Mouse (Mus musculus) cerebral cortex, adult 2 months (tissue): ENCODE results near the gene Smim8.

ENCODE experiments used
- WGBS: fragments of 180-500 bp; shearing (Covaris S2); methylation state at CpG from one replicate; pipeline ENCODE4 v1.1.7; 2018; 5-methylcytosine and 5-hydroxymethylcytosine counted together

Smim8 gene

DNA sequence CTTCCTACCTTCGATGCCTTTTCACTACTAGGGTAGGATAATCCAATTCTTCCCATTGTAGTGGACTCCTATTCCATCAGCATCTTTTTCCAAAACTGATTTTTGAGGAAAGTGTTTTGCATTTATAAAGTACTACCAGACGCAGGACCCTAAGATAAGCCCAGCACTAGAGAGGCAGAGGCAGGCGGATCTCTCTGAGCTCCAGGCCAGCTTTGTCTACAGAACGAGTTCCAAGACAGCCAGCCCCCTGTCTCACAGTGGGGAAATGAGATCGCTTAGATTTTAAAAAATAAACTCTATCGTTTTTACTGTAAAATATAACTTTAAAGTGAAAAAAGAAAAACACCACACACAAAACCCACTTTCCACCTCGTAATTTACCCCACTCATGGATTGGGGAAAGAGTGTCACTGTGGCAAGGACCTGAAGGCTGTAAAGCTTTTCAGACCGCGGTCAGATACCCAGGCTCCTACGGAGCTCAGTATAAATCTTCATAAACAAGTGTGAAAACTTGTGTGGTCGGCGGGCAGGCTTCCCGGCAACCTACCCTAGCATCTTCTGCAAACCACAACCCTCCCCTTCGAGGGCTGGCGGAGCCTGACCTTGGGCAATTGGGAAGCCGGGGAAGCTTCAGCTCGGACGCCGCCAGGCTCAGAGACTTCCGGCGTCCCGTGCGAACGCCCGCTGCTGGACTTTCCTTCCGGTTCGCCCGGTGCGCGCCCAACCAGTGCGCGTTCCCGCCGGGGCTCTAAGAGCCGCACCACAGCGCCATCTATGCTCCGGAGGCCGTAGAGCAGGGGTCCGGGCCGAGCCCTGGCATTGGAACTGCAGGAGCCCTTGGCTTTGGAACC is at the start of gene Smim8:
Gene Smim8 (minus strand): TSS at position 747 of the 851 bp plus-strand sequence.
- 4% methylated on average over 40 of the region's 40 CpGs for WGBS

DNA sequence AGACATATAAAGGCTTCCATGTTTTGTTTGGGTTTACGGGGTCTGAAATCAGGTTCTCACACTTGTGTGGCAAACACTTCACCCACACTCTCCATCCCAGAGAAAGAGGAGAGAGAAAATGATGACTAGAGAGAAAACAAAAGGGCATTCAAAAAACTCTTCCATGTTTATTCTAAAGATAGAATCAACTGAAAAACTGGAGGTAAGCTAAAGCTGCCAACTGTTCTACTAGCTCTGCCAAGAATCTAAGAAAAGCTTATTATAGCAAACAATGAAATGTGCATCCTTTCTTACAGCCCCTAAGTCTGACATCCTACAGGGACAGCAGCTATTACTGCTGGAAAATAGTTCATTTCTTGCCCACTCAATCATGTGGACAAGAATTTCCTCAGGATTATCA is 45.7 kb upstream of the Smim8 start:
- WGBS: 57% methylated on average over 1 of the region's 1 CpGs

DNA sequence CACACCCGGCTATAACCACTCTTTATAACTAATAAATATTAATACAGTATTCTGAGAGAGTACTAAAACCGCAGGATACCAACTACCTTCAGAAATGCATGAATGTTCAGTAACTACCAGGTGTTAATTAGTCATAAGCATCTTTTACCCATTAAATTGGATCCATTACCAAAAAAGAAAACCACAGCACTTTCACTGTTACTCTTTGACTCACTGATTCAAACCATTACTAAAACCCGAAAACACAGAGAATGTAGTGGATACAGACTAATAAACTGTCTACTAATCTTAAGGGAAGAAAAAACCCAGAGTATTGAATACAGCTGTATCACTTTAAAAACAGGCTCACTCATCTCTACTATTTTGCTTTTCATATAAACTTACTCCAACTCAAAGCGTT is 41.7 kb upstream of the Smim8 start:
- 94% methylated on average over 4 of the region's 4 CpGs for WGBS

DNA sequence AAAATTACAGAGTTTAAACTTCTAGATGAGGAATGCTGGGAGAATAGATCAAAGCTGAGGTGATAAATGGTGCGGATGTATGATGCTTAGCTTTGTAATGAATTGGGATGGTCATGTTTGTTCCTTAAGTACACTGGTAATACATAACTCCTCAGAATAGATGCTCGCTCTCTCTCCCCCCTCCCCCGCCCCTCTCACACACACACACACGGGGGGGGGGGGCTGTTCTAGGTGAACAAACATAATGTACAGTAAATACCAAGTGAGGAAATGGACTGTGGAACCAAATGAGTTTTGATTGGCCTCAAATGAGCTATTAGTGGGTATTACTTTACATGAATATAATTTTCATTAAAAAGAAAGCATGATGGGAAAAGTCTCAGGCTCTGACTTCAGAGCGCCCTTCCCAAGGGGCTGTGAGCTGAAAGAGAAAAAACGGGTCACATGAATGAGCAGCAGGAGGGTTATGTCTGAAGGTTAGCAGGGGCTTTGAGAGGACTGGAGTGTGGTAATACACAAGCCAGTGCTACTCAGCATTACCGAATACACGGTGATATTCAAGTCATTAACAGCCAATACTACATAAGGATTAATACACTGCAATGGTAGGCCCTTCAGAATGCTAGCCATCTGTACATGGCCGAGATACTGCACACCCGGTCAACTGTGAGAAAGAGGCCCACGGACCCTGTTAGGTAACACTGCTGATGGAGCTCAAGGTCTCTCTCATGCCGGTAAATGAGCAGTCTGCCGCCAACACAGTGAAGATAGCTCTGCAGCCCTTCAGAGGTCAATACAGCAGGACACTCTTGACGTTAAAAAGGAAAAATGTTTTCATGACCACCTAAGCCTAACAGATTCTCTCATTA is 23.2 kb upstream of the Smim8 start:
- WGBS: 86% methylated on average over 14 of the region's 14 CpGs

DNA sequence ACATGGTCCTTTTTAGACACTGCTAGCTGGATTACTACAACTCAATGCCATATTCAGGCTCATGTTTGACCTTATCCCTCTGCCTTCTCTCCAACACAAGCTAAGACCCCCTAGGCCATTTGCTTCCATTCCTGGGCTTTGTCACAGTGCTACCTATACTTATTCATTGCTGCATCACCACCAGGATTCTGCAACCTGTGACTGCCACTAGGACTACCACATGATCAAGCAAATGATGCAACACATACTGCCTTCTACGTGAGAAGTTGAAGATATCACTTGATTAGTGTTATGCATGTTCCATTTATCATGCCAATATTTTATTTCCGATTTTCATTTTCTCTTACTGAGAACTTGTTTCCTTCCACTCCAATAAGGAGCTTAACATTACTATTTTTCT is 19.8 kb upstream of the Smim8 start:
- WGBS: 72% methylated on average over 2 of the region's 2 CpGs

DNA sequence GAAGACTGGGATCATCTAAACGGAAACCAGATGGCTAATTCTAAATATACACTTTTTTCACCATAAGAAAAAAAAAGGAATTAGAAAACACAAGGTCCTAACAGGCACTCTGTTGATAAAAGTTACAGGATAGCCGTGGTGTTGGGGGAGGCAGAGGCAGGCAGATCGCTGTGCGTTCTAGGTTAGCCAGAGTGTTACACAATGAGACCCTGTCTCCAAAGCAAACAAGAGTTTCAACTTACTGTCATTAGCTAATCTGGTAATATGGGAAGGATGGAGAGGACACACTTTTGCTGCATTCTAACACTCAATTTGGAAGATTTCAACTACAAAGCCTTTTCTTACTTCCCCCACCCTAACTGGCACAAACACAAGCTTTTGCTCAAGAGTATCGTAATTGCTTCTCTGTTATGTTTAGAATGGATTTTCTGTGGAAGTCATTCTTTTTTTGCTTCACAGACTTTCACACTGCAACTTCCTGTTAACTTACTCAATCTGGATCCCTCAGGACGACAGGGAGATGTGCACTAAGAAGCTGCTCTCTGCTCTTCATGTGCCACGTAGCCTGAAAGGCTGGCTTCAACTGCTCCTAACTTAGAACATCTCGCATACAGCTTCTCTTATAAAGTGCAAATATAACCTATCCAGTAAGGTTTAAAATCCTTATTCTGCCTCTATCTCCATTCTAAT is 19.2 kb upstream of the Smim8 start:
- 42% methylated on average over 8 of the region's 8 CpGs for WGBS

DNA sequence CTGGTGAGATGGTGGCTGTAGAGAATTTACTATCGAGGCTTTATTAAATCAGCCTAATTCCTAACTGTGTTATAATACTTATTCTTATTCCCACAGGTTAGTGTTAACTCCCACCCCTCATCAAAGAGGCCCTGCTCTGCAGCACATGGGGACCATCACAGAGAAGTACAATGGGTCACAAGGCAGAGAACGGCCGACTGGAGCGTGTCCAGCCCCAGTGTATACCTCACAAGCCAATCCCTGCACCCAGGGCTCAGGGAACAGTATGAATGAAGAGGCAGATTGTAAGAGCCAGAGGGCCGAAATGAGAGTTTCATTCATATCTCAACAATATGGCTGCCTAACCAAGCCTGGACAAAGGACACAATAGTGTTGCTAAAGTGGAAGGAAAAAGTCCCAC is 18.1 kb upstream of the Smim8 start:
- WGBS: 82% methylated on average over 5 of the region's 5 CpGs

DNA sequence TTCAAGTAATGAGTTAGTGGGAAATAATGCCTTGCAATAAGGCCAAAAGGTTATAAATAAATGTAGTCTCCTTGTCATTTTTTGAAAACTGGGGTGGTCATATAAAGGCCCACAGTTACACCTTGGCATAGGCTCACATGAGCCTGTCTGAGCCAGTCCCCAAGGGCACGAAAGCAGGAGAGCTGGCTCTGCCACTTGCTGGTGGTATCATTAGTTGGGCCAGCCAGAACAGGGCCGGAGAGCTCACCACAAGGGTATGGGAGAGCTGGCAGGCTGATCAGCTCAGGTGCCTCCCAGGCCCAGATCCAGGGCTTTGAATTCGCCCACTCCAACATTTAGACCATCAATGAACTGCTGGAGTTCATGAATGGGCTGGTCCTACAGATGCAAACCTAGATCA is 8.3 kb upstream of the Smim8 start:
- WGBS: 89% methylated on average over 3 of the region's 3 CpGs

DNA sequence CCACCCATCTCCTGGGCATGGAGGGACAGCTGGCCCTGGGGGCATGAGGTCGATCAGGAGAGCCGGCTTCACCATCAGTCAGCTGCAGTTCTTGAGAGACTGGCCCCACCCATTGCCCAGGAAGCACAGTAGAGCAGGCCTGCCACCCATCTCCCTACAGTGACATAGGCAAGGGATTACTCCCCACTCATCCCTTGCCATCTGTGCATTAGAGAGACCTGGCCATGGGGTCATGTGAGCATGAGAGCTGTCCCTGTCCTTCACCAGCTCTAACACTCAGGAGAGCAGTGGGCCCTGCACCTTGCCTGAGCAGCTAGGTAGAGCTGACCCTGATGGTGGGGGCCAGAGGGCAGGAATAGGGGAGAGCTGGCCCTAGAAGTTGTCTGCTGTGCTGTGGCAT is 7.4 kb upstream of the Smim8 start:
- 82% methylated on average over 2 of the region's 2 CpGs for WGBS

DNA sequence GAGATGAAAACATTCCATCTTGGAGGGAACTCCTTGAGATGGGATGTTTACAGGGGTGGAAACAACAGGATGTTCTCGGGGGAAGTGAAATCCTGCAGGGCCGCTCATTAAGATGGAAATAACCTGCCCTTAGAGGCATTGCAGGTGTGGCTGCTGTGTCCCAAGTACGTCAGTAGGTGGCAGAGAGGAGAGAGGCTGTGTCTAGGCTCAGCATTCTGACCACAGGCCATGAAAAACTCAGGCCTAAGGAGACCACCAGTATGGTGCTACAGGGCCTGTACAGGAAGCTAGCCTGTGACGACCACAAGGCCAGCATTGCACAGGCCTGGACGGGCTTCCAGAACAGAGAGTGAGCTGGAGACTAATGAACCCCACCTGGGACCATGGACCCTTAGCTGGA is 6.6 kb upstream of the Smim8 start:
- WGBS: 61% methylated on average over 5 of the region's 5 CpGs

DNA sequence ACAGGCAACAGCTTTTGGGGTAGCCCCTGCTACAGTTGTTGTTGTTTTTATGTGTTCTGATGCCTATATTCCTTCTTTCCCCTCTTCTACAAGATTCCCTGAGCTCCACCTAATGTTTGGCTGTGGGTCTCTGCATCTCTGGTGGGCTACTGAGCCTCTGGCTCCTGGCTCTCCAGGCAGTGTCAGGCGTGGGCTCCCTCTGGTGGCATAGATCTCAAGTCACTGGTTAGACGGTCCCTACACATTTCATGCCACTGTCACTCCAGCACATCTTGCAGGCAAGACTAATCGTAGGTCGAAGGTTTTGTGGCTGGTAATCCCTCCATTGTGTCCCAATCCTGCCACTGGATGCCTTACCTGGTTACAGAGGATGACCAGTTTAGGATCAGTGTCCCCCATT is 4.5 kb upstream of the Smim8 start:
- 33% methylated on average over 4 of the region's 4 CpGs for WGBS

DNA sequence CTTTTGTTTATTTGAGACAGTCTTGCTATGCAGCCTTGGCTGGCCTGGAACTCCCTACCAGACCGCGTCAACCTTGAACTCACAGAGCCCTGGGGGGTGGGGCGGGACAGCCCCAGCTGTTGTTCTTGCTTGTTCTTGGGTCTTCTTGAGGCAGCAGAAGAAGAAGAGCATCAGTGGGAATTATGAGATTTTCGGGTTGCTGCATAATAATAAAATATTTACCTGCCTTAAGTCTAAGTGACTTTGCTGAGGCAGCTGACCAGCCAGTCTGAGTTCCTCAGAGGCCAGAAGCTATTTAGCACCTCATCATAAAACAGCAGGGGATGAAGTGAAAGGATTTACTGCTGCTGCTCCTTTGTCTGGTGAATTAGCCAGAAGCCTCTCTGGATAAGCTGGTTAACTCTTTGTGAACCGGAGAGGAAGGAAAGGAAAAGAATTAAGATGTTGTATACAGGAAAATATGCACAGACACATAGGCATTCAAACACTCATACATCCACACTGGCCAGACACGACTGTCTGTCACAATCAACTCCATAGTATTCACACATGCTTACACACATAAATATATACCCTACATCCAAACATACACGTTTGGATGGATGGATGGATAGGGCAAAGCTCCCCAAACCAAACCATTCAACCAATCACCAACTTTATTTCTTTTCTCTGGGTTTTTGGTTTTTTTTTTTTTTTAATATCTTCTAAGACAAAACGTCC is 6.4 kb downstream of the Smim8 start:
- 26% methylated on average over 8 of the region's 8 CpGs for WGBS

DNA sequence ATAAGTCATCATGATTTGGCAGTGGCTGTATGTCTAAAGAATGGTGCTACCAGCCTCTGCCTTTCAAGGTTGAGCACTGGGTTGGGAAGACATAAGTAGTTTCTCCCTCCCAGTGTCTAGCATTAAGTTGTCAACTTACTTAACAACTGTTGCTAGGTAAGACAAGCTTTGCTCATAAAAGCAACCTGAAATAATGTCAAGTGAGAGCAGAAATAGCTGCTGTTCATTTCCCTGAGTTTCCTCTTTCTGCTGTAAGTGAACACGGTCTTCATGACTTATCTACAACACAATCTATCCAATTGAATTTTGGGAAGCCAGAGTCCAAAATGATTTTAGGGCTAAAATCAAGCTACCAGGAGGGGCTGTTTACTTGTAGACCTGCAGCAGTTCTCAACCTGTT is 22.1 kb downstream of the Smim8 start, which contains the start of gene Gm136:
Gene Gm136 (minus strand): TSS at position 101 of the 400 bp plus-strand sequence.
- 53% methylated on average over 1 of the region's 1 CpGs for WGBS

DNA sequence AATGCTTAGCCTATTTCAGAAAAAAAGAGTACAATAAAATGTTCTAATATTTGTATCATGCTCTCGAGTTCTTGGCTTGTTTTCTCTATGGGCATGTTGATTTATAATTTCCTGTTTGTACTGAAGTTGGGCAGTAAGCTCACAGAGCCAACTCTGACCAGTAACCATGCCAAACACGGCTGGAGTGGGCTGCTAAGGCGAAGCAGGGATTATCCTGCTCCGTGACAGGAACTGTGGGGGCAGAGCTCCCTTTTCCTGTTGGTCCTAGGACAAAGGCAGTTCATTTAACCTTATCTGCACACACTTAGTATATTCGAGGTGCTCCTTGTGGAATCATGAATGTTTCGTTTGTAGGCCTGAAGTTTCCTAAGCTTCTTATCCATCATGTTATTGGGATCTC is 29.0 kb downstream of the Smim8 start:
- WGBS: 65% methylated on average over 6 of the region's 6 CpGs

DNA sequence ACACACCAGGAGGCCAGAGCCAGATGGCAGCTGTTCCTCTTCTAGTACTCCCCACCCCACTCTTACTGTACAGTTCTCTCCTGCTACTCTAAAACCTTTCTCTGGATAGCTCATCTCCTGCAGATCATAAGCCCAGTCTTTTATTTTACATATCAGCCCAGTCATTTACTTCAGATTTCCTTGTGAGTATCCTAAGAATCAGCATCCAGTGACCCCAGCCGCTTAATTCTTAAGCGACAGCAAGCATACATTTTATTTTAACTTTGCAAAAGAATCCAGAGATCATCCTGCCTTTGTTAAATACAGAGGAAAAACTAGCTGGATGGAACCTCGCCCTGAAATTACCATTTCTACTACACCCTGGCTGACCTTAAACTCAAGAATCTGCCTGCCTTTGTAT is 43.8 kb downstream of the Smim8 start:
- WGBS: 76% methylated on average over 3 of the region's 3 CpGs

DNA sequence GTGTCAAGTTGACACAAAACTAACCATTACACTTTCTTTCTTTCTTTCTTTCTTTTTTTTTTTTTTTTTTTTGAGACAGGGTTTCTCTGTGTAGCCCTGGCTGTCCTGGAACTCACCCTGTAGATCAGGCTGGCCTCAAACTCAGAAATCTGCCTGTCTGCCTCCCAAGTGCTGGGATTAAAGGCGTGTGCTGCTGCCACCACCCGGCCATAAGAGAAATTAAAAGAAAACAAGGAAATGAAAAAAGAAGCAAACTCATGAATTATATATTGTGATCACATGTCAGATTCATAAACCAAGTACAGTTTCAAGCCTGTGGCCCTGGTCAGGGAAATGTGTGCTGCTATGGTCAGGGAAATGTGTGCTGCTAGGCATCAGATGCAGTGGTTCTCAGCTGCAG is 44.8 kb downstream of the Smim8 start:
- 36% methylated on average over 2 of the region's 2 CpGs for WGBS

DNA sequence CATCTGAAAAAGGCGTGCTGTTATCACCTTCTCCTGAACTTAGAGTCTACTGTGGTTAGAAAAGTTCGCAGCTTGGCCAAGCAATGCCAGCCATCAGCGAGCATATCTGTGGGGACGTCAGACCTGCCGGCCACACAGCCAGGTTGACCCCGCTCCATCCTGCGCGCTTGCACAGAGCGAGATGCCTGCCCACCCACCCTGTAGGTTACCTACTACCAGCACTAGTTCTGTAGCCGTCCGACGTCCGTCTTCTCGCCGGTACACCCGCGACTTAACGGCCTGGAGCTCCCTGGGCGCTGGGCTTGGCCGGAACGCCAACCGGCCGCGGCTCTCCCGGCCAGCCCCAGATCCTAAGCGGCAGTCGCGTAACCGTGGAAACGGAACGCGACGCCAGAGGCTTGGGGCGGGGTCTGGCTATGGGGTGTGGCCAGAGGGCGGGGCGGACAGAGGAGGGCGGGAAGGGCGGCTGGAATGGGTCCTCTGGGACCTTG is 48.3 kb downstream of the Smim8 start, which contains the start of gene Cfap206:
Gene Cfap206 (minus strand): TSS at position 356 of the 491 bp plus-strand sequence.
- WGBS: under 1% methylated on average over 38 of the region's 38 CpGs

DNA sequence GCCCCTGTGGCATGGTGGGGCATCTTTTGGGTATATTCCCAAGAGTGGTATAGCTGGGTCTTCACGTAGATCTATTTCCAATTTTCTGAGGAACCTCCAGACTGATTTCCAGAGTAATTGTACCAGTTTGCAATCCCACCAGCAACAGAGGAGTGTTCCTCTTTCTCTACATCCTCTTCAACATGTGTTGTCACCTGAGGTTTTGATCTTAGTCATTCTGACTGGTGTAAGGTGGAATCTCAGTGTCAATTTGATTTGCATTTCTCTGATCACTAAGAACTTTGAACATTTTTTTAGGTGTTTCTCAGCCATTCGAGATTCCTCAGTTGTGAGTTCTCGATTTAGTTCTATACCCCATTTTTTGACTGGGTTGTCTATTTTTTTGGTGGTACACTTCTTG is 52.5 kb downstream of the Smim8 start:
- WGBS: 95% methylated on average over 3 of the region's 3 CpGs

DNA sequence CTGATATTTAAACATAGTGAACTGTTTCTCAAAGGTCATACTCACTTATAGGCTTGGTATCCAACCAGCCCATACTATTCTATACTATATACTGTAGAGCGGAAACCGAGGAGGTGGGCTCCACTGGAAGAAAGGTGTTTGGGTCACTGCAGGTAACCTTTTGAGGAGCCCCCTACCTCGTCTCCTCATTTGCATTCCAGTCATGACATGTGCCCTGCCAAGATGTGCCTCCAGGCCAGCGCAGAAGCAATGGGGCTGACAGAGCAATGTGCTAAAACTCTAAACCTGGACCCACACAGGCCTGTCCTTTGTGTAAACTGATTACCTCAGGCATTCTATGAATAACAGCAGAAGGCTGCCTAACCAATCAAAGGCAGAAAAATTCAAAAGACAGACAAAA is 53.9 kb downstream of the Smim8 start:
- 67% methylated on average over 4 of the region's 4 CpGs for WGBS

DNA sequence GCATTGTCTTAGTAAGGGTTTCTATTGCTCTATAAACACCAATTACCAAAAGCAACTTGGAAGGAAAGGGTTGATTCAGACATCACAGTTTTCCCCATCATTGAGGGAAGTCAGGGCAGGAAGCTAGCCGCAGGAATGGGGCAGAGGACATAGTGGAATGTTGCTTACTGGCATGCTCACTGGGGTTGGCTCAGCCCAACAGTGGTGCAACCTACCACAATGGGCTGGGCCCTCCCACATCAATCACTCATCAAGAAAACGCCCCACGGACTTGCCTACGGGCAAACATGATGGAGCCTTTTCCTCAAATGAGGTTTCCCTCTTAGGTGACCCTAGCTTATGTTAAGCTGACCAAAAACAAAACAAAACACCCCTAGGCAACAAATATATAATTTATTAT is 55.0 kb downstream of the Smim8 start:
- 69% methylated on average over 4 of the region's 4 CpGs for WGBS
